Mouse (Mus musculus) v-Abl transformed pro-B cells (cell line): Measurements from ENCODE around the gene Lcp2.

Source experiments
- in situ Hi-C, 2 experiments: fragments of 400-800 bp; cut with MboI; formaldehyde crosslinking; loops; one replicate each; pipeline ENCODE4 v1.15.1; 2025; ENCODE audit not compliant: unreplicated experiment in 2 of 2

The Lcp2 gene

DNA sequence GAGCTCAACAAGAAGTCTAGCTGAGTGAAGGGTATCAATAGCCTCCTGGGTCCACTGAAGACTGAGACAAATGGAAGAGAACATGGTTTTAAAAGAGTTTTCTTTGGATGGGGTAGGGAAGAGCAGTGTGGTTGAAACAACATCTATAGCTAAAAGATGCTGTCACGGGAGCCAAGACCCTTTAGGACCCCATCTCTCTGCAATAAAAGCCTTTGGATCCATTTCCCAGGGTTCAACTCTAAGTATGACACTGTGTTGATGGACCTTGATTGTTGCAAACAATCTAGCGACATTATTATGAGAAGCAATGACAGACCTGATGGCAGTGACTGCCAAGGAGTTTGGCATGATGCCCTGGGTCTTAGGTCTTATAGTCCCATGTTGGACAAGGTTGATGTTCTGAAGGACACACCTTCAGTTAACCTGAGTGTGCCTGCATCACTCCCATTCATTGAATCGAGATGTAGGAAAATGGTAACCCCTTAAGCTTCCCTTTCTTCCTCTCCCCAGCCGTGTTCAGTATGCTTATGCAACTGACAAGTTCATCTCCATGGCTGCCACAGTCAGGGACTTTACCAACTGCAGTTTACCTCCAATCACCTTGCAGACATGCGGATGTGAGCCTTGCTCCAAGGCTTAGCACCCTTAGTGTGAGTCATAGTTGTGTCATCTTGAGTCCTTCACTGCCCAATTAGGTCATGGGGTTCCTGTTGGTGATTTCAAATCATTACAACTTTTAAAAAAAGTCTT is 10.6 kb upstream of the Lcp2 start:
- in situ Hi-C loops = loop anchor here in 1 of 2 experiments (25.0 kb wide), 1 partner anchor 776 kb away; no protein-coding TSS in a partner anchor

- in situ Hi-C loops = loop anchor here in 1 of 2 experiments (25.0 kb wide), 1 partner anchor 772 kb away; no protein-coding TSS in a partner anchor
Observed at GRCm38 (mm10) chr11:34040061-34040460, 6.7 kb upstream of the Lcp2 start.

- in situ Hi-C loops = loop anchor here in 1 of 2 experiments (25.0 kb wide), 1 partner anchor 769 kb away; no protein-coding TSS in a partner anchor
Observed at GRCm38 (mm10) chr11:34042808-34043207, 3.9 kb upstream of the Lcp2 start.

GRCm38 (mm10) chr11:34047542-34047937 is 820 bp downstream of the Lcp2 start:
- in situ Hi-C loops = loop anchor here in 1 of 2 experiments (25.0 kb wide), 1 partner anchor 765 kb away; no protein-coding TSS in a partner anchor

- in situ Hi-C loops = loop anchor here in 1 of 2 experiments (25.0 kb wide), 1 partner anchor 764 kb away; no protein-coding TSS in a partner anchor
Observed at GRCm38 (mm10) chr11:34048375-34049124, 1.8 kb downstream of the Lcp2 start.

- in situ Hi-C loops = loop anchor here in 1 of 2 experiments (25.0 kb wide), 1 partner anchor 763 kb away; no protein-coding TSS in a partner anchor
Observed at GRCm38 (mm10) chr11:34049125-34049379, 2.3 kb downstream of the Lcp2 start.

- in situ Hi-C loops = no loop called here
Observed at GRCm38 (mm10) chr11:34050063-34050462, 3.3 kb downstream of the Lcp2 start.

DNA sequence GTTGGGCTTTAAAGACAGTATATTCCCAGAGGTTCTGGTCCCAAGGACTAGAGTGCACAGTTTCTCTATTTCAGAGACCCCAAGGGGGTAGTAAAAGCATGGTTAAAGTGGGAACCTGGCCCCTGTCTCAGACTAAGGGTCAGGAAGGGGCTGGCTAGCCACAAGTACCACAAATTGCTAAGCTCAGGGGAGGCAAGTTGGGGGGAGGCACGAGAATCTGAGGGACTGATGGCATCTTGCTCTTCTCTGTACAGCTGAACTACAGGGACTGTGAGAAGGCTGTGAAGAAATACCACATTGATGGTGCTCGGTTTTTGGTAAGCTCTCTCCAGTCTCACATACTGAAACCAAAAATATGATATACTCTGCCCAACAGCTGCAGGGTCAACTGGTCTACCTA is 3.9 kb downstream of the Lcp2 start:
- in situ Hi-C loops = no loop called here

GRCm38 (mm10) chr11:34053031-34053818 is 6.5 kb downstream of the Lcp2 start:
- in situ Hi-C loops = no loop called here

DNA sequence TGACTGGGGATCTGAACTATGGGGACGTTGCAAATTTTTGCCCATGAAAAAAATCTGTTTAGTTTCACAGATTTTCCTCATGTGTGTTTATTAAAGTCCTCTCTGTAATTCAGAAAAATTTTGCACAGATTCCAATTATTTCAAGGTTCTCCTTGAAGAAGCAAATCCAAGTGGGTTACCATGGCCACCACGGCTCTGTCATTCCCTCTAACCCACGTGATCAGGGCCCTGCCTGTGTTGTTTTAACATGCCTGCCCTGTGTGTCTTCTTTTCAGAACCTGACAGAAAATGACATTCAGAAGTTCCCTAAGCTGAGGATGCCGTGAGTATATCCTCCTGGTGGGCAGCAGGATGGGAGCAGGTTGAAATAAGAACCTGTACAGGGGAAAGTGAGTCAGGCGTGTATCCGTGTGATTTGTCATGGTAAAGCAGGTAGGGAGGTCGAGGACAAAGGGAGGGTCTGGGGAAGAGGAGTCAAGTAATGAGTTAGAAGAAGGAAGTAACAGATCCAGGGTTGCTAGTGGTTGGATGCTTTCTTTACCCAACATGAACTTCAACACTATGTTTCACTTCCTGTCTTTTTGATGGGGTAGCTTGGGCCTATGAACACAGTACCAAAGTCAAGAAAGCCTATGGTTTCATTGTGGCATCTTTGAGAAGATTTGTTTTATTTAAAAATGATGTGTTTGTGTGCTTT is 7.5 kb downstream of the Lcp2 start:
- in situ Hi-C loops = no loop called here

DNA sequence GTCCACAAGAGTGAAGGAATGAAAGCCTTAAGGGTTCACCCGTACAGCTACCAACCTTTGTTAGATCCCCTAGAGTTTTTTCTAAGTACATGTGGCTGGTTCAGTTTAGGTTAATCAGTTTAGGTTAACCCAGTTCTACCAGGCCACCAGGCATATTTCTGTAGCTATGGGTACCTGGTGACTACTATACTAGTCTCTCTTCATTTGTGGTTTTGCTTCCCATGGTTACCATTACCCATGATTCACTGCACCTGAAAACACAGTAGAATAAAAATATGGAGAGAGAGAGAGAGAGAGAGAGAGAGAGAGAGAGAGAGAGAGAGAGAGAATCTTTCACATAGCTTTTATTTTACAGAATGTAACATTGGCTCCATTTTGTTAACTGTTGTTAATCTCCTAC is 10.0 kb downstream of the Lcp2 start:
- in situ Hi-C loops = no loop called here

DNA sequence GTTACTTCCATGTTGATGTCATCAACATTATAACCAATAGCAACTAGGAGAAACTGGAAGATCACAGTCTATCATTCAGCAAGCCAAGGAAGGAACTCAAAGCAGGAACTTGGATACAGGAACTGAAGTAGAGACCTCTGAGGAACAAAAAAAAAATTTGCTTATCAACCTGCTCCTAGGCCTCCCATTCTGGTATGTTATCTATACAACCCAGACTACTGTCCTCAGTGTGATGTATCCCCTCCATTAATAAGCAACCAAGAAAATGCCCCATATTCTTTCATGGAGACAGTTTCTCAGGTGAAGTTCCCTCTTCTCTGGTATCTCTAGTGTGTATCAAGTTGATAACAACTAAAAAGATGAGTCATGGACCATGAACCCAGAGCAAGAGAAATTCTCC is 11.6 kb downstream of the Lcp2 start:
- in situ Hi-C loops = no loop called here

DNA sequence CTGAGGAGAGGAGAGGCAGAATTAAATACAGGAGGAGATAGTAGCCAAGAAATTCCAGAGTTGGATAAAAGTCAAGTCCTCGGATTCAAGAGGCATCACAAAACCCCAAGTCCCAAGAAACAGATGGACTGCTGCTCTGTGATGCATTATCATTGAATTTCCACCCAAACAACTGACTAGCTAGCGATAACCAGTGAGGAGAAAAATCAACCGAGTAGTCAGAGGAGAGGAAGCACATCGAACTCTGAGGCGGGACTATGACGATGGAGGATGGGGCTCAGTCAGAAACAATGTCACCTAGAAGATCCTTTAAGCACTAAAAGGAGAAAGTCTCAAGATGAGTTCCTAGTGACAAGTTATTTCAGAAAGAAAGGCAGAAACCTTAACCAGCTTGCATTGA is 12.2 kb downstream of the Lcp2 start:
- in situ Hi-C loops = no loop called here

- in situ Hi-C loops = loop anchor here in 1 of 2 experiments (10.0 kb wide), 1 partner anchor 57 kb away; no protein-coding TSS in a partner anchor
Observed at GRCm38 (mm10) chr11:34061740-34062139, 15.0 kb downstream of the Lcp2 start.

- in situ Hi-C loops = loop anchor here in 1 of 2 experiments (10.0 kb wide), 1 partner anchor 58 kb away; no protein-coding TSS in a partner anchor
Observed at GRCm38 (mm10) chr11:34063257-34063656, 16.5 kb downstream of the Lcp2 start.

GRCm38 (mm10) chr11:34063702-34064485 is 17.2 kb downstream of the Lcp2 start:
- in situ Hi-C loops = loop anchor here in 1 of 2 experiments (10.0 kb wide), 1 partner anchor 59 kb away; no protein-coding TSS in a partner anchor

GRCm38 (mm10) chr11:34070596-34070995 is 23.9 kb downstream of the Lcp2 start:
- in situ Hi-C loops = loop anchor here in 1 of 2 experiments (10.0 kb wide), 1 partner anchor 66 kb away; no protein-coding TSS in a partner anchor

DNA sequence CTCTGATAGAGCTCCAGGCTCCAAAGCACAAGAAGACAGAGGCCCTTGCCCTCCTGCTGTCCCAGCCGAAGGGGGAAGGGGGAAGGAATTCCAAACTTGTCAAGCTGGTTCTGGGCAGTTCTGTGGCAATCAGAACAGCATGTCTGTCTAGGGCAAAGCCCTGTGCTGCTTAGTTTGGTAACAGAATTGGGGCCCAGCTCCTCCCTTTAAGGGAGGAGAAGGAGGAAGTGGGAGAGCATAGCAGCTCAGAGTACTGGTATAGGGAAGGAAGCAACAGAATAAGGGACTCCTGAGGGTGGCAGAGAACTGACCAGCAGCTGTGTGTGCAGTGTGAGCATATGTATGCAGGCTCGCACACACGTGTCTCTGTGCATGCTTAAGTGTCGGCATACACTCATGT is 25.6 kb downstream of the Lcp2 start:
- in situ Hi-C loops = loop anchor here in 1 of 2 experiments (10.0 kb wide), 1 partner anchor 68 kb away; no protein-coding TSS in a partner anchor

- in situ Hi-C loops = loop anchor here in 1 of 2 experiments (10.0 kb wide), 1 partner anchor 69 kb away; no protein-coding TSS in a partner anchor
Observed at GRCm38 (mm10) chr11:34073776-34074175, 27.1 kb downstream of the Lcp2 start.
